Mouse (Mus musculus) MEL (cell line): ENCODE data around the gene Sv2b. TPM values are rescaled to one million over a fixed set of nuclear protein-coding genes. Genes with fewer than 3 reads are reported as not detected.

Experiments
- DNase-seq: peaks from one replicate; pipeline ENCODE4 v3.0.0; 2011; ENCODE audit warnings: low read depth, low spot score
- H3K27ac ChIP-seq: 2 replicates; pipeline ENCODE4 v1.5.1; 2012; ENCODE audit warnings: low read depth, mild to moderate bottlenecking, control low read depth, low read length, moderate library complexity; ENCODE audit not compliant: control insufficient read depth
- H3K27me3 ChIP-seq, 2 experiments: fragments of 150-350 bp in 1 of 2; sonication (generic) in 1 of 2; 2 replicates each; pipeline ENCODE4 v1.6.1; 2012; ENCODE audit warnings: low read length in 2 of 2, mild to moderate bottlenecking in 2 of 2, improper control_type of control experiment in 1 of 2, moderate library complexity in 1 of 2; ENCODE audit not compliant: insufficient read depth in 2 of 2, control insufficient read depth in 1 of 2
- H3K36me3 ChIP-seq, 2 experiments: 2 replicates each; pipeline ENCODE4 v1.6.1; 2012 to 2014; ENCODE audit warnings: low read length in 2 of 2, improper control_type of control experiment in 1 of 2, inconsistent platforms in 1 of 2, mild to moderate bottlenecking in 1 of 2; ENCODE audit not compliant: insufficient read depth in 2 of 2, control insufficient read depth in 1 of 2
- H3K4me1 ChIP-seq, 2 experiments: fragments of 150-350 bp in 1 of 2; sonication (generic) in 1 of 2; 2 replicates each; pipeline ENCODE4 v1.6.1; 2012; ENCODE audit warnings: low read length in 2 of 2, improper control_type of control experiment in 1 of 2, mild to moderate bottlenecking in 1 of 2; ENCODE audit not compliant: insufficient read depth in 2 of 2, control insufficient read depth in 1 of 2
- H3K4me3 ChIP-seq, 2 experiments: fragments of 150-350 bp in 1 of 2; sonication (generic) in 1 of 2; 2 replicates each; pipeline ENCODE4 v1.5.1; 2012; ENCODE audit warnings: low read depth in 2 of 2, low read length in 2 of 2, mild to moderate bottlenecking in 2 of 2, moderate library complexity in 2 of 2, control low read depth in 1 of 2, improper control_type of control experiment in 1 of 2; ENCODE audit not compliant: control insufficient read depth in 1 of 2, insufficient read depth in 1 of 2
- H3K79me2 ChIP-seq: 2 replicates; pipeline ENCODE4 v1.6.1; 2012; ENCODE audit warnings: mild to moderate bottlenecking, low read length, moderate library complexity; ENCODE audit not compliant: control insufficient read depth, poor library complexity, insufficient read depth
- H3K9ac ChIP-seq: 2 replicates; pipeline ENCODE4 v1.6.1; 2012; ENCODE audit warnings: low read depth, mild to moderate bottlenecking, control low read depth, low read length, moderate library complexity; ENCODE audit not compliant: control insufficient read depth, poor library complexity, severe bottlenecking
- H3K9me3 ChIP-seq: fragments of 150-350 bp; sonication (generic); replicated peaks from 2 replicates; pipeline ENCODE4 v1.6.1; 2012; ENCODE audit warnings: mild to moderate bottlenecking, low read length, improper control_type of control experiment, moderate library complexity; ENCODE audit not compliant: insufficient read depth
- CHD1 ChIP-seq: IDR thresholded peaks from 2 replicates; pipeline ENCODE4 v1.6.1; 2012; ENCODE audit warnings: low read depth, mild to moderate bottlenecking, inconsistent platforms, low read length, improper control_type of control experiment
- CHD2 ChIP-seq: IDR thresholded peaks from 2 replicates; pipeline ENCODE4 v1.6.1; 2011; ENCODE audit warnings: low read length, improper control_type of control experiment
- CTCF ChIP-seq, 3 experiments: IDR thresholded peaks in 2 of 3; conservative IDR thresholded peaks in 1 of 3; 2 replicates each; pipeline ENCODE4 v1.5.1; 2011 to 2012; ENCODE audit warnings: low read length in 3 of 3, low read depth in 2 of 3, mild to moderate bottlenecking in 2 of 3, improper control_type of control experiment in 1 of 3, inconsistent platforms in 1 of 3, mixed read lengths in 1 of 3, moderate library complexity in 1 of 3; ENCODE audit not compliant: control insufficient read depth in 1 of 3, insufficient read depth in 1 of 3, poor library complexity in 1 of 3, severe bottlenecking in 1 of 3
- ETS1 ChIP-seq: IDR thresholded peaks from 2 replicates; pipeline ENCODE4 v1.6.1; 2012; ENCODE audit warnings: low read depth, mild to moderate bottlenecking, inconsistent platforms, low read length, improper control_type of control experiment, moderate library complexity
- GABPA ChIP-seq: IDR thresholded peaks from 2 replicates; pipeline ENCODE4 v1.6.1; 2012; ENCODE audit warnings: low read depth, mild to moderate bottlenecking, inconsistent platforms, low read length, improper control_type of control experiment, moderate library complexity
- GATA1 ChIP-seq: IDR thresholded peaks from 2 replicates; pipeline ENCODE4 v1.6.1; 2011; ENCODE audit warnings: low read depth, low read length, improper control_type of control experiment
- HCFC1 ChIP-seq: IDR thresholded peaks from 2 replicates; pipeline ENCODE4 v1.6.1; 2012; ENCODE audit warnings: low read depth, mild to moderate bottlenecking, inconsistent platforms, low read length, improper control_type of control experiment, moderate library complexity
- MAZ ChIP-seq: IDR thresholded peaks from 2 replicates; pipeline ENCODE4 v1.6.1; 2012; ENCODE audit warnings: low read depth, mild to moderate bottlenecking, inconsistent platforms, low read length, improper control_type of control experiment
- MEF2A ChIP-seq: IDR thresholded peaks from 2 replicates; pipeline ENCODE4 v1.6.1; 2014; ENCODE audit warnings: low read depth, mild to moderate bottlenecking, inconsistent platforms, low read length, improper control_type of control experiment; ENCODE audit not compliant: poor library complexity, insufficient replicate concordance, severe bottlenecking; ENCODE audit errors: extremely low read depth
- MXI1 ChIP-seq: IDR thresholded peaks from 2 replicates; pipeline ENCODE4 v1.6.1; 2011; ENCODE audit warnings: mild to moderate bottlenecking, low read depth, low read length, improper control_type of control experiment
- POLR2A ChIP-seq, 2 experiments: IDR thresholded peaks; 2 replicates each; pipeline ENCODE4 v1.6.1; 2011 to 2012; ENCODE audit warnings: low read length in 2 of 2, mild to moderate bottlenecking in 2 of 2, control low read depth in 1 of 2, improper control_type of control experiment in 1 of 2, low read depth in 1 of 2, moderate library complexity in 1 of 2; ENCODE audit not compliant: control insufficient read depth in 1 of 2, insufficient read depth in 1 of 2, poor library complexity in 1 of 2
- POLR2AphosphoS5 ChIP-seq: IDR thresholded peaks from 2 replicates; pipeline ENCODE4 v1.6.1; 2012; ENCODE audit warnings: low read depth, borderline replicate concordance, mild to moderate bottlenecking, inconsistent platforms, low read length, moderate library complexity, mixed read lengths
- RCOR1 ChIP-seq: IDR thresholded peaks from 2 replicates; pipeline ENCODE4 v1.6.1; 2012; ENCODE audit warnings: low read depth, mild to moderate bottlenecking, inconsistent platforms, low read length, improper control_type of control experiment
- SIN3A ChIP-seq: IDR thresholded peaks from 2 replicates; pipeline ENCODE4 v1.6.1; 2012; ENCODE audit warnings: low read length, improper control_type of control experiment, inconsistent platforms
- TAL1 ChIP-seq: IDR thresholded peaks from 2 replicates; pipeline ENCODE4 v1.6.1; 2012; ENCODE audit warnings: mild to moderate bottlenecking, inconsistent platforms, low read length, moderate library complexity, mixed read lengths
- TBP ChIP-seq: IDR thresholded peaks from 2 replicates; pipeline ENCODE4 v1.8.0; 2011; ENCODE audit warnings: low read depth, low read length, improper control_type of control experiment
- USF1 ChIP-seq: IDR thresholded peaks from 2 replicates; pipeline ENCODE4 v1.6.1; 2014; ENCODE audit warnings: low read depth, mild to moderate bottlenecking, inconsistent platforms, low read length, improper control_type of control experiment, moderate library complexity
- ZC3H11A ChIP-seq: IDR thresholded peaks from 2 replicates; pipeline ENCODE4 v1.6.1; 2012; ENCODE audit warnings: low read depth, mild to moderate bottlenecking, inconsistent platforms, low read length, improper control_type of control experiment
- ZKSCAN1 ChIP-seq: IDR thresholded peaks from 2 replicates; pipeline ENCODE4 v1.6.1; 2012; ENCODE audit warnings: low read depth, mild to moderate bottlenecking, inconsistent platforms, low read length, improper control_type of control experiment, moderate library complexity
- ZMIZ1 ChIP-seq: IDR thresholded peaks from 2 replicates; pipeline ENCODE4 v1.6.1; 2012; ENCODE audit warnings: low read depth, mild to moderate bottlenecking, inconsistent platforms, low read length, improper control_type of control experiment, moderate library complexity
- ZNF384 ChIP-seq: IDR thresholded peaks from 2 replicates; pipeline ENCODE4 v1.6.1; 2012; ENCODE audit warnings: low read depth, mild to moderate bottlenecking, inconsistent platforms, low read length, improper control_type of control experiment
- polyA plus RNA-seq, 2 experiments: library from polyadenylated mRNA; stranded (reverse) in 1 of 2; unstranded in 1 of 2; fragments of >175 nt in 1 of 2; fragments of >200 nt in 1 of 2; gene quantifications; 2 replicates each; pipeline versions ENCODE4 v1.2.1 to v1.2.4; 2012; ENCODE audit warnings: low replicate concordance in 2 of 2, low read depth in 1 of 2; ENCODE audit not compliant: insufficient read length in 2 of 2, insufficient read depth in 1 of 2, missing spikeins in 1 of 2
- total RNA-seq: library from RNA; depleted of rRNA; stranded (reverse); fragments of 300-350 nt; gene quantifications from 2 replicates; pipeline ENCODE4 v1.2.3, GENCODE M21; 2012

Sv2b gene
- total and polyA plus RNA-seq, 3 experiments: not detected

- Histone ChIP-seq H3K36me3 (no peaks in the 10 kb centered on the region), H3K9me3 (no peaks in the 10 kb centered on the region), H3K27me3 (peaks cover 0 to 2% of the 10 kb centered on the region in 2 experiments; a peak in 1 of 4 replicates), H3K79me2 (no peaks in the 10 kb centered on the region), H3K27ac (no peak overlapping the region), H3K9ac (no peak overlapping the region), H3K4me3 (no peak overlapping the region), H3K4me1 (no peaks in the 10 kb centered on the region)
- TF ChIP-seq MXI1 (no peak), HCFC1 (no peak), ZC3H11A (no peak), USF1 (no peak), CTCF (IDR thresholded peaks at IDR 0.05 in 2 of 3, conservative IDR thresholded peaks at IDR 0.05 in 1 of 3; ENCODE audit: control insufficient read depth in 1 of 3, insufficient read depth in 1 of 3, low read depth in 2 of 3, low read length in 3 of 3, poor library complexity in 1 of 3, severe bottlenecking in 1 of 3) (no peak), ZNF384 (no peak), CHD1 (no peak), SIN3A (no peak), ZMIZ1 (no peak), ZKSCAN1 (no peak), GABPA (no peak), MAZ (no peak), RCOR1 (no peak)
- DNase-seq: no peak
Measured at GRCm38 (mm10) chr7:75314873-75315272, 5.8 kb upstream of the Sv2b start.

GRCm38 (mm10) chr7:75309570-75309969, 508 bp upstream of the Sv2b start:
- Histone ChIP-seq H3K79me2 (no peaks in the 10 kb centered on the region), H3K4me1 (no peaks in the 10 kb centered on the region), H3K9ac (no peak overlapping the region), H3K27ac (no peak overlapping the region), H3K4me3 (no peak overlapping the region), H3K36me3 (no peaks in the 10 kb centered on the region), H3K9me3 (no peaks in the 10 kb centered on the region), H3K27me3 (no peaks in the 10 kb centered on the region)
- DNase-seq: no peak
- no peak for TF ChIP-seq POLR2A (IDR thresholded peaks at IDR 0.05; ENCODE audit: control insufficient read depth in 1 of 2, insufficient read depth in 1 of 2, low read depth in 1 of 2, low read length in 2 of 2, poor library complexity in 1 of 2)
- no peak for TF ChIP-seq ZMIZ1
- TF ChIP-seq GABPA: no peak
- no peak for TF ChIP-seq MEF2A
- no peak for TF ChIP-seq CHD2
- TF ChIP-seq CHD1: no peak
- no peak for TF ChIP-seq ZC3H11A
- TF ChIP-seq TBP: no peak
- no peak for TF ChIP-seq ETS1
- no peak for TF ChIP-seq POLR2AphosphoS5
- TF ChIP-seq TAL1: no peak
- no peak for TF ChIP-seq MAZ
- no peak for TF ChIP-seq GATA1
